Mouse (Mus musculus): ENCODE results near the gene Tex21. TPM values are rescaled to one million over a fixed set of nuclear protein-coding genes. Genes with fewer than 3 reads are reported as not detected.
"Not testable (repeated sequence)": the region's sequence is repeated elsewhere in the genome, so short reads cannot be mapped to it uniquely, and the experiment has no call there.

Gene Tex21
- total RNA-seq, 2 experiments from 2014 or later = not detected

DNA sequence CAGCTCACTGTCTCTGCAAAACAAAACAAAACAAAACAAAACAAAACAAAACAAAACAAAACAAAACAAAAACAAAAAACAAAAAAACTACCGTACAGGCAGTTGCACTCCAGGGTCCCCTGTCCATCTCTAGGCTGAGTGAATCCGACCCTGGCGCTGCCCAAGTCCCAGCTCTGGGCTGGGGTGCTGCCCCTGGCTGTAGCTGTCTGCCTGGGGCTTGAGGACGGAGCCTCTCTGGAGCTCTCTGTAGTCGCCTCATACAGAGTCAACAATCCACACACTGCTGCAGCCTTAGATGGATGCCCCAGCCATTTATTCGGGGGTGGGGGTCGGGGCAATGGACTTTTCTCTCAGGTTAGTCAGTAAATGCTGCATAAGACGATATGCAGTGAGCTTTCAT lies 49.5 kb downstream of the Tex21 start:
- DNase-seq (ENCODE audit: low spot score in 2 of 2) = no peak

GRCm38 (mm10) chr12:76196709-76197054 lies 49.9 kb downstream of the Tex21 start:
- peak; percentile 74 to 80 for DNase-seq (ENCODE audit: low spot score in 2 of 2)

- DNase-seq (ENCODE audit: low spot score in 2 of 2) = peak; percentile 56 to 57
Observed at GRCm38 (mm10) chr12:76195912-76196708, 50.4 kb downstream of the Tex21 start.

- DNase-seq (ENCODE audit: low spot score in 2 of 2) = no peak
Observed at GRCm38 (mm10) chr12:76194526-76194925, 52.0 kb downstream of the Tex21 start.

DNA sequence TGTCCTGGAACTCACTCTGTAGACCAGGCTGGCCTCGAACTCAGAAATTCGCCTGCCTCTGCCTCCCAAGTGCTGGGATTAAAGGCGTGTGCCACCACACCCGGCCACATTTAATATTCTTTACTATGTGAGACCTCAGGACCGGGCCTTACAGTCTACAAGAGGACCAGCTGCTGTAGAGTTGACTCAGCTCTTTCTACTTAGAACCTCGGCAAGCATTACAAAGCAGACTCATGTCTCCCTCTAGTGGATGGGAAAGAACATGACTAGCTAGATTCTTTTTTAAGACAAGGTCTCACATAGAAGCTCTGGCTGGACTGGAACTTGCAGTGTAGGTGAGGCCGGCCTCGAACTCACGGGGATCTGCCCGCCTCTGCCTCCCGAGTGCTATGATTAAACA lies 55.6 kb downstream of the Tex21 start:
- peak in 1 of 2 experiments; percentile 5 for DNase-seq (ENCODE audit: low spot score in 2 of 2)

DNA sequence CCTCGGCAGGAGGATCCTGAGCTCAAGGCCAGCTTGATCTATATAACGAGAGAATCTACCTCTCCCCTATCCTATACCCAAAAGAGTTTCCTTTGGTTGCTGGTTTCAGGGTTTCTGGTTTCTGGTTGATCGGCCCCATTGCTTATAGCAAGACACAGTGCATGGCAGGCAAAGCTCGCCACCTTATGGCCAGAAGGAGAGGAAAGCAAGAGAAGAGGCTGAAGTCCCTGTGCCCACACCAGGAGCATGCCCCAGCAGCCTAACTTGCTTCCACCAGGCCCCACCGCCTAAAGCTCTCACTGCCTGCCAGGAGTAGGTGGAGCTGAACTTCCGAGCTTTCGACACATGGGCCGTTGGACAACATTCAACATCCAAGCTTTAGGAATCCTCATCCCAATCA lies 58.7 kb downstream of the Tex21 start:
- DNase-seq (ENCODE audit: low spot score in 2 of 2) = peak; percentile 36 to 42

- no peak for DNase-seq (ENCODE audit: low spot score in 2 of 2)
Observed at GRCm38 (mm10) chr12:76186473-76186872, 60.1 kb downstream of the Tex21 start.

DNA sequence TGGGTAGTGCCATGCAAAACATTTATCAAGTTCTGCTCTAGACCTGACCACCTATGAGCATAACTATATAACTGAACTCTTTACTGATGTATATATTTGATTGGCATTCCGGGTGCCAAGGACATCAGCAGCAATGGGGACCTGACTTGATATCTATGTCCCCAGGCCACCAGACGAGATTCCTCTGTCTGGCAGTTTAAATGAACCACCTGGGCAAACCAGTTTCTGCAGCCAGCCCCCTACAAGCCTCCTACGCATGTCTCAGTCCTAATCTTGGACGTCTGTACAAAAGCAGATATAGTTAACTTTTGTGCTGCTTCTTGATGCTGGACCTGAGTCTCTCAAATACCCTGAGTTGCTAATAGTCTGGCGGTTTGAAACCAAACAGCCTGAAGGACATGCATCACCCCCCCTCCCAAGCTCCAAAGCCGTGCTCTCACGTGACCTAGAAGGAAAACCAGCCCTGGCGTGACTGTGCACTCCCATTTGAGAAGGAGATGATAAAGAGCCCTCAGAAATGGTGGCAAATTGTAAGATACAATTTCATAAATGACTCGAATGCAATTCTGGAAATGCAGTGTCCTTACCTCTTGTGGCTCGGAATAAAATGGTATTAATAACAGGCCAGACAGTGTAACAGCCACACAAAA lies 61.3 kb downstream of the Tex21 start:
- DNase-seq (ENCODE audit: low spot score in 2 of 2) = no peak

- DNase-seq (ENCODE audit: low spot score in 2 of 2) = no peak
Observed at GRCm38 (mm10) chr12:76184271-76184670, 62.3 kb downstream of the Tex21 start.

GRCm38 (mm10) chr12:76182831-76183230 lies 63.7 kb downstream of the Tex21 start:
- DNase-seq (ENCODE audit: low spot score in 2 of 2) = no peak

DNA sequence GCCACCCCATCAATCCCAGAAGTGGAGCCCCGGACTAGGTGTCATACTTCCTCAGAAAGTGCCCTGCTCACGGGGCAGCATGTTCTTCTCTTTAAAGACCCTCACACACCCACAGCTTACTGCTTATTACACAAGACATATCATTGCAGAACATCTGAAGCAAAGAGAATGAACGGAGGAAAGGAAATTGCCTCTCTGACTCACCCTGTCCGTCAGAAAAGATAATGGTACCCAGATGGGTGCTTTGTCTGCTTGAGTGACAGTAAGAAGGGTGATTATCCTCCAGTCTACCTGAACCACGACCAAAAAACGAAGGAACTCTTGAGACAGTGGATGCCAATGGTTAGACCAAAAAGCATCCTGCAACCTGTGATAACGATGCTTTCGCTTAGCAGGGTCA lies 65.1 kb downstream of the Tex21 start:
- DNase-seq (ENCODE audit: low spot score in 2 of 2) = no peak

DNA sequence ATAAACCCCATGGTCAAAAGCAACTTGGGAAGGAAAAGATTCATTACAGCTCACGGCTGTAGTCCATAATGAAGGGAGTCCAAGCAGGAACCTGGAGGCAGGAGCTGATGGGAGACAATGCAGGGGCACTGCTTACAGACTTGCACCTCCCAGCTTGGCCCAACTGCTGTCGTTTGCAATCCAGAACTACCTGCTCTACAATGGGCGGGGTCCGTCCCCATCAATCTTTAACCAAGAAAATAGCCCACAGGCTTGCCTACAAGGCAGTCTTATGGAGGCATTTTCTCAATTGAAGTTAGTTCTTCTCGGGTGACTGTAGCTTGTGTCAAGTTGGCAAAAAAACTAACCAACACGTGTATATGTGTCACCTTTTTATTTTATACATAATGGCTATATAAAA lies 66.1 kb downstream of the Tex21 start:
- no peak for DNase-seq (ENCODE audit: low spot score in 2 of 2)

DNA sequence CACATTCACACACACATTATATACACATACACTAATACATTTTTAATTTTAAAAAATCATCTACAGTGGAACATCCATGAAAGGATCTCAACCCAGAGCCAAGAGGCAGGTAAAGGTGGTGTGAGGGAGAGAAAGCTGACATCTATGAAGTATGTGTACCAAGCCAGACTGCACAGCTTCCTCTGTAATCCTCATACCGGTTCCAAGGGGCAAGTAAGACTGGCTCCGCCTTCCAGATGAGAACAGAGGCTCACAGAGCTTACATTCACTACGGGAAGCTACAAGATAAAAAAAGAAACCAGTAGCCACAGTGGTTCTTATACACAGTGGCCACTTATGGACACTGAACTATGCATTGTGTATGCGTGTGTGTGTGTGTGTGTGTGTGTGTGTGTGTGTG lies 67.0 kb downstream of the Tex21 start:
- DNase-seq (ENCODE audit: low spot score in 2 of 2) = no peak

DNA sequence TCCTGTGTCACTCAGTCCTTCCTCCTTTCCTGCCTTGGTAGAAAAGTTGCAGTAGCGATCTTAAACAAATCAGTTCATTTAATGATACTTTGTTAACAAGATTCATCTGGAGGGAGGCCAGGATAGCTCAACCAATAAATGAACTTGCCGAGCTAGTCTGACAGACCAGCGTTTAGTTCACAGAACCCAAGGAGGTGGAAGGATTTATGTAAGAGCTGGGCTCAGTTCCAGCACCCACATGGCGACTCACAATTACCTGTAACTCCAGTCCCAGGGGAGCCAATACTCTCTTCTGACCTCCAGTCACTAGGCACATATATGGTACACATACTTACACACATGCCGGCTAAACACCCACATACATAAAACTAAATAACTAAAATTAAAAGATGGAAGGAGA lies 67.5 kb downstream of the Tex21 start:
- DNase-seq (ENCODE audit: low spot score in 2 of 2) = no peak

DNA sequence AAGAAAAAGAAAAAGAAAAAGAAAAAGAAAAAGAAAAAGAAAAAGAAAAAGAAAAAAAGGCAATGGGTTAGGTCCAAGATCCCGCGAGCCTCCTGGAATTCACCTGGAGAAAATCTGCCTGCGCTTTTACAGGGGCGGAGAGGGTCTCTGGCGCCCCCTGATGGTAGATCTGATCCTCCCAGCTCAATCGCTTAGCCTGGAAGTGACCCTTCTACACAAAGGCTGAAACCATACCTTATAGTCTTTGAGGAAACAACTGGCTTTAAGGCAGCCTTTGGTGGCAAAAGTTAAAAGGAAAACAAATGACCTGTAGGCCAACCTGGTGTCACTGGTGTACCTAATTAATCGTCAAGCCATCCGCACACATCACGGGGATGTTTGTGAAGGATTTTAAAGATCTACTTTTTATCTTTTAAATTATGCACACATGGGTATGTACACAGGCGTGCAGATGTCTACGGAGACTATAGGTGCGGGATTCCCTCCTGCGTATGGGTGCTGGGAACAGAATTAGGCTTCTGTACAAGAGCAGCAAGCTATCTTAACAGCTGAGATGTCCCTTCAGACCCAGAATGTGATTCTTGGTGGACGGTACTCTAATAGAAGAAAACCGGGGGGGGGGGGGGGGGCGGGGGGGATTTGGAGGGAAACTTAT lies 68.6 kb downstream of the Tex21 start:
- DNase-seq (ENCODE audit: low spot score in 2 of 2) = peak; percentile 55 to 75

- peak; percentile 12 to 31 for DNase-seq (ENCODE audit: low spot score in 2 of 2)
Observed at GRCm38 (mm10) chr12:76177000-76177863, 69.3 kb downstream of the Tex21 start, which contains the start of gene Esr2. Gene Esr2, minus strand, starts transcription at chr12:76177259.

GRCm38 (mm10) chr12:76165641-76166040 lies 80.9 kb downstream of the Tex21 start:
- no peak for DNase-seq (ENCODE audit: low spot score in 2 of 2)

- not testable (repeated sequence) for DNase-seq (ENCODE audit: low spot score in 2 of 2)
Observed at GRCm38 (mm10) chr12:76152389-76152788, 94.2 kb downstream of the Tex21 start.

Data from left cerebral cortex, adult 18-20 months (tissue).